Mouse (Mus musculus): Measurements from ENCODE around the gene Tmem231.

Tmem231 gene

DNA sequence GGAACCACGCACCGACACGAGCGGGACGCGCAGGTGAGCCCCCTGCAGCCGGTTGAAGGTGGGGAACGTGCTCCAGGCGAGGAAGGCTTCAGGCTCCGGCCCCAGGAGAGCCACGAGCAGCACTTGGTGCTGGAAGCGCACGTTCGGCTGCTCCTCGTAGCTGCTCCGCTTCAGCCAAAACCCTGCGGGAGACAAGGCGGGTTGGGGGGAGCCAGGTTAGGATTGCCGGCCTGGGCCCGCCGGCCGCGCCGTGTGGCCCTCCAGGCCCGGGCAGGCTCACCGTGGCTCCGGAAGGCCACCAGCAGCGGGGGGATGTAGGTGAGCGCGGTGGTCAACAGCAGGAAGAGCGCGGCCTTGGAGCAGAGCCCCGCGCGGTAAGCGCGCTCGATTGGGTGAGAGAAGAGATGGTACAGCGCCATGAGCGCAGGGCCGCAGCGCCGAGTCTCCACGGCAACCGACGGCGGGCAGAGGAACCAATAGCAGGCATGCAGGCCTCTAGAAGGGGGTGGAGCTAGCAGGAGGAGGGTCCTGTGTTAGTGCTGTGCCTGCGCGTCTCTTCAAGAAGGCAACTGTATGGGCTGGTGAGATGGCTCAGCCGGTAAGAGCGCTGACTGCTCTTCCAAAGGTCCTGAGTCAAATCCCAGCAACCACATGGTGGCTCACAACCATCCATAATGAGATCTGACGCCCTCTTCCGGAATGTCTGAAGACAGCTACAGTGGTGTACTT lies at the start of gene Tmem231:
TSS of gene Tmem231 (minus strand) at position 534 of the 729 bp plus-strand sequence.
- DNase-seq (ENCODE audit: low spot score in 2 of 2): peak; percentile 79 to 87

DNA sequence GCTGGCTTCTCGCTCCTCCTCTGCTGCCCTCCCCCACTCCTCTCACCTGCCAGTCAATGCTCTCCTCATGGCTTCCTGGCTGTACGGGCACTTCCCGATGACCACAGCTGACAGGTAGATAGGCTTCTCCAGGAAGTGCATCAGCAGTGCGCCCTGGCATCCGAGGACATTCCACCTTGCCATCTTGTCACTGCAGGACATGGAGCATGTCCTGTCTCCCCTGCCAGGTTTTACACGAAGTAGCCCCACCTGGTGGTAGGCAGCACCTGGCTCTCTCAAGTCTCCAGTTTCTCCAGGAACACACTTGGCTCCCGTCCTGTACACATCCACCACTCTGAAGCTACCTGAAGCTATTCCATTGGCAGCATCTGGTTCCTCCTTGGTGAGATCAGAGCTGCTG lies 48.4 kb upstream of the Tmem231 start:
- DNase-seq (ENCODE audit: low spot score in 2 of 2): no peak

DNA sequence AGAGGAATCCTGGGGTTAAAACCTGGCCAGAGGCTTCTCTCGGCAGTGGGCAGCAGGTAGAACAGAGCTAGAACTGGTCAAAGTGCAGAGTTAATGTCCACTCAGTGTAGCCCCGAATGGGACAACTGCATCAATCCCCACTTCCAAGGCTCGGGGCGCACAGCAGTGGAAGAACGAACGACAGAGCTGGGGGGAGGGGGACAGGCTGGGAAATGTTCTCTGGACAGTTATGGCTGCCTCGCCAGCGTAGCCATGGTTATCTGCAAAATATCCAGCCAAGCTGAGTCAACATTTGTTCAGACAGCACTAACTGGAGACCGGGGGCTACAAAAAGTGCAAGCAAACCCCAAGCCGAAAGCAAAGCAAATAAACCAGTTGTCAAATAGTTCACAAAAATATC lies 44.5 kb upstream of the Tmem231 start:
- DNase-seq (ENCODE audit: low spot score in 2 of 2): no peak

DNA sequence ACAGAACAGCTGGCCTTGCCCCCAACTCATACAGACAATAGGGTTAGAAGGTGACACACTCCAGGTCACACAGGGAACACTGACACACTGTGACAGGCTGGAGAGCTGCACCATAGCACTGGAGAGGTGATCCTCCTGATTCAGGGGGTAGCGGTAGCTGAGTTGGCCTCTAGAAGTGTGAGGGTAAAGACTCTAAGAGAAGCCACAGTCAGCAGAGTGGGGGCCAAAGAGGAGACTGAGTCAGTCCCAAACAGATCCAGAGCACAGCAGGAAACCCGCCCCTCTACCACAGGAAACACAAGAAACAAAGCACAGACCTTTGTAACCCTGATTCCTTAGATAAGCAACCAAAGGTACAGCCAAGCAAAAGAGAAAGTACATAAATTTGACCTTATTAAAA lies 42.6 kb upstream of the Tmem231 start:
- DNase-seq (ENCODE audit: low spot score in 2 of 2): no peak

DNA sequence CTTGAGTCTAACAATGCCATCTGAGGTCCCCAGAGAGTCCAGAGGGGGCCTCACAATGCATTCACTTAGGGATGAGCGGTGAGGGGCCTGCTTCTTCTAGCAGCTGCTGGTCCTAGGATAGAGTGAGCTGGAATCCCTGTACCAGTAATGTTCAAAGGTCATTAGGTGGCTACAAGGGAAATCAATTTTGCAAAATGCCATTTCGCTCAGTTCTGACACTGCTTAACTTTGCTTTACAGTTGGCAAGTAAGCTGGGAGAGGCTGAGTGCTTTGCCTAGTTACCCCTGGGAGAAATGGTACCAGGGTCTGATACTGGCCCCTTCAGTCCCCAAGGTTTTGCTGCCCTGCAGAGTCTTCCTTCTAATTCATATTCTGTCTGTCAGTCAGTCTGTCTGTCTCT lies 42.0 kb upstream of the Tmem231 start:
- DNase-seq (ENCODE audit: low spot score in 2 of 2): no peak

DNA sequence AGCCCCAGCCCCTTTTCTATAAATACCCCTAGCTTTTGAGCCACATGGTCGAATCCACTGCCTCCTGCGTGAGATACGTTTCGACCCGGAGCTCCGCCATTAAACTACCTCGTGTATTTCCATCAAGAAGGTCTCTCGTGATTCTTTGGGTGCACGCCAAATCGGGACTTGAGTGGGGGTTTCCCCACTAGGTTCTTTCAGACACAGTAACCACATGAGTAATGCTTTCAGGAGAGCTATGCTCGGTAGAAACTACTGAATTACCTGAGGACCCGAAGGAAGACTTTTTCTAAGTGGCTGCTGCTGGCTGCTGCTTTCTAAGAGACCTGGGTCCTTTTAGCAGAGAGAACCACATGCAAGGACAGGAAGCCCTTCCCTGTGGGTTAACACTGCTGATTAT lies 40.5 kb upstream of the Tmem231 start:
- DNase-seq (ENCODE audit: low spot score in 2 of 2): no peak

DNA sequence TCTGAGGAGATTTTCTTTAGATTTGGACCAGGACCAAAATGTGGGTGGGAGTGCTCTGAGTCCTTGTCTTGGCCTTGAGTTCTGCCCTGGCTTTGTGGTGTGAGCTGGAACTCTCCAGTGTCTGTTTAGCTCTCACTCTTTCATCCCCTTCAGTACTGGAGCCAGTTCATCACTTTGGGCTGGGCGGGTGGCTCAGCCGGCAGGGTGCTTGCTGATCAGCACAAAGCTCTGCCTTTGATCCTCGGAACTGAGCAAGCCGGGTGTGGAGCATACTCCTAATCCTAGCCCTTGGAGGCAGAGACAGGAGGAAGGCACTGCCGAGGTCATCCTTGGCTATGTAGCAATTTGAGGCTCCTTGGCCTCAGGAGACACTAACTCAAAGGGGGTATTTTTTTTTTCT lies 35.3 kb upstream of the Tmem231 start:
- no peak for DNase-seq (ENCODE audit: low spot score in 2 of 2)

DNA sequence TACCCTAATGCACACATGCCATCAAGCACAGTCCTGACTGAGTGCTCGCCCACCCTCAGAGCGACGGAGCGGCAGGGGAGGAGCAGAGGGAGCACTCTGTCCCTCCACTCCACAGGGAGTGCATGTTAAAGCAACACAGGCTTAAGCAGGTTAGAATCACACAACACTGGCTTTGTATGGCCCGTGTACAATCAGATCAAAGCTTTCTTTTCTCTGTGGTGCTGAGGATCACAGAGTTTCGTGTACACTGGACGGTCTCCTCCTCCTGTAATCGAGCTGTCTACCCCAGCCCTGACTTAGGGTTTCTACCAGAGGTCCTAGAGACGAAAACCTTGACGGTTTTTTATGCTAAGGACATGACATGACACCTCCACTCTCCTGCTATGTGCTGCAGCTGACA lies 34.9 kb upstream of the Tmem231 start:
- DNase-seq (ENCODE audit: low spot score in 2 of 2): no peak

DNA sequence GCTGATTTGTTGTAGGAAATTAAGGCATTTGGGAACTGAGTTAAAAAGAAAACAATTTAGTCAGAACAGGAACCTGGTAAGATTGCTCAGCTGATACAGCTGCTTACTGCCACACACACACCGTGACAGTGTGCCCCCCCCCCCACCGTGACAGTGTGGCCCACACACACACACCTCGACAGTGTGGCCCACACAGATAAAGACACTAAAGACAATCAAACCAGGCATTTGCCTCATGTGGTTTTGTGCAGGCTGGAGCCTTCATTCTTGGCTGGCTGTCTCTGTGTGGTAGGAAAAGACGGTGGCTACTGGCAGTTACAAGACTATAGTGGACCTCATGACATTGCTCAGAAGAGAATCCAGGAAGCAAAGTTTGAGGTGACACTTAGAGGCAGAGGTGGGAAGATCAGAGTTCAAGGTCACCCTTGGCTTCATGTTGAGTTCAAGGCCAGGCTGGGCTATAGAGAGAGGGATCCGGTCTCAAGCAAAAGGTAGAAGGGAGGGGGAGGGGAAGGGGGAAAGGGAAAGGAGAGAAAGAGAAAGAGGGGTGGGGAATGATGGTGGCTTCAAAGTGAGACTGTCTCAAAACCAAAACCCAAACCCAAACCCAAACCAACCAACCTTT lies 33.7 kb upstream of the Tmem231 start:
- no peak for DNase-seq (ENCODE audit: low spot score in 2 of 2)

DNA sequence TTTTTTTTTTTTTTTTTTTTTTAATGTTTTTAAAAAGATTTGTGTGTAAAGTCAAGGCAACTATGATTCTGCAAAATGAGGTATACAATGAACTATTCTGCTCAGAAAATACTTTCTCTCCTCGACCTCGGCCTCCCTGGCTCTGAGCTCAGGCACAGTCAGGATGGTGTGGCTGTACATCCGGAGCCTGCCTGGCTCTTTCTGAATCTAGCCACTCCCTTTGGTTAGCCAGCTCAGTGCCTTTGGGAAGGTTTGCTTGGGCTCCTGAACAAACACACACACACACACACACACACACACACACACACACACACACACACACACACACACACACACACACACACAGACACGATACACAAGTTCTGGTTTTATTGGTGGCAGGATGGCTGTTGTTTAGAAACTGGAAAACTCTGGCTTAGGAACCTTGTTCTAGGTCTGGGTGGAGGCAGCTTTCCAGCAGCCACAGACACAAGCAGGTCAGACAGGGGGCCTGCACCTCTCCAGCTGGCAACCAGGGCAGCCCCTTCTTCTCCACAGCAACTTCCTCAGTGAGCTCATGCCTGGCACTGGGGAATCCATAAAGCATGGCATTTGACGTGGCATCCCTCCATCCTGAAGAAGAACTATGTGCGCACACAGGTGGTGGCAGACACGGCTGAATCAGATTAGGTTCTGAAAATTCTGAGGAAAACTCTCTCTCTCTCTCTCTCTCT lies 31.3 kb upstream of the Tmem231 start:
- DNase-seq (ENCODE audit: low spot score in 2 of 2): no peak

DNA sequence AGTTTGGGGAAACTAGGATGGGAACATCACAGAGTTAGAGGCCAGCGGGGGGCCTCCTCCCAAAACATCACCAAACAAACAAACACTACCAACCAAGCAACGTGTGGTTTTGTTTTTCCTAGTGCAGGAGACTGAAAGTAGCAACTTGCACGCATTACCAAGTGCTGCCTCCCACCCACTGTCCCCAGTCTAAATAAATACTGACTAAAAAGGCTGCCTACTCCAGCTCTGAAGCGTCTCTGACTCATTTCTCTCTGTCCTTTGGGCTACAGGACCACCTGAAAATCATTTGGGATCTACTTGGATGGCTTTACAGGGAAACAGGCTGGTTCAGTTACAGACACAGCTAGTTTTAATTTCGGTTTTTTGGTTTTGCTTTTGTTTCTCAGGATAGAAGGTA lies 30.7 kb upstream of the Tmem231 start:
- no peak for DNase-seq (ENCODE audit: low spot score in 2 of 2)

DNA sequence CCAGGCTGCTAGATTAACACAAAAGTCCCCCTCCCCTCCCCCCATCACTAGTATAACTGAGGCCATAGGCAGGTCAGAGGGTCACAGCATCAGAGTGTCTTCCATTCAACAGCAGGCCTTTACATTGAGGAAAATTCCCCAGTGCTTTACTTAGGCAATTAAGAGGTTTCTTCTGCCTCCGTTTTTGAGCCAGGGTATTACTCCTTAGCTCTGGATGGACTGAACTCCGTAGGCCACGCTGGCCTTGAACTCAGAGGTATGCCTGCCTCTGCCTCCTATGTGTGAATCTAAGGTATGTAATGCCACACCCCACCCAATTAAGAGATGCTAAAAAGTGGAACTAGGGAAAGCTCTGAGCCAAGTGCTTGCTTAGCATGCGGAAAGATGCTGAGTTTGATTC lies 29.9 kb upstream of the Tmem231 start:
- no peak for DNase-seq (ENCODE audit: low spot score in 2 of 2)

DNA sequence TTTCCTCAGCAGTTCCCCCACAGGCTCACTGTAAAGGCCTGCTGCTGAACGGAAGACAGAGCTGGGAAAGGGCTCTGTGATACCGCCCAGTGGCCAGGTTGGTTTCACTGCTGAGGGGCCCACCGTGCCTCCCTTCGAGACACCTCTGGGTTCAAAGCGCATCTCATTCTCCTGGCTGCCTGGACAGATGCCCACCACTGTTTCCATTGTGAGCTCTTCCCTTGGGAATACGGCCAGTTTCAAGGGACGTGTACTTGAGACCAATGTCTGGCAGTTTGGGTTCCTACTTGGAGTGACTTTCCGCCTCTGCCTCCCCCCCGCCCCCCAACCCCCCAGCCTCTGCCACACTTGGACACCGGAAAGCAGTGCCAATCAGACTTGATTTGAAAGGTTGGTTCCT lies 29.4 kb upstream of the Tmem231 start:
- no peak for DNase-seq (ENCODE audit: low spot score in 2 of 2)

DNA sequence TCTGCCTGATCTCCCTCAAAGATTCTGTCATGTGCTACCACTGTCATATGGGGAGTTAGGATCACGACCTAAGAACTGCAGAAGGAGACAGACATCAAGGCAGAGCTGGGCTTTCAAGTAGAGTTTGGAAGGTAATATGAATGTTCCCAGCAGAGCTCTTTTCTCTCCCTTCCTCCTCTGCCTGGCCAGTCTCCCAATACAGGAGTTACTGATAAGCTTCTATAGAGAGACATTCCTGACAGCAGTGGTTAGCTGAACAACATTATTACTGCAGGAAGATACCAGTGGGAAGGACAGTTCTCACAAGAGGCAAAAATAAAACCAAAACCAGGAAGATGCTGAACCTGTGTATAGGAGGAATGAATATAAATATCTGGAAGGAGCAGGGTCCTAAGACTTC lies 28.9 kb upstream of the Tmem231 start:
- no peak for DNase-seq (ENCODE audit: low spot score in 2 of 2)

DNA sequence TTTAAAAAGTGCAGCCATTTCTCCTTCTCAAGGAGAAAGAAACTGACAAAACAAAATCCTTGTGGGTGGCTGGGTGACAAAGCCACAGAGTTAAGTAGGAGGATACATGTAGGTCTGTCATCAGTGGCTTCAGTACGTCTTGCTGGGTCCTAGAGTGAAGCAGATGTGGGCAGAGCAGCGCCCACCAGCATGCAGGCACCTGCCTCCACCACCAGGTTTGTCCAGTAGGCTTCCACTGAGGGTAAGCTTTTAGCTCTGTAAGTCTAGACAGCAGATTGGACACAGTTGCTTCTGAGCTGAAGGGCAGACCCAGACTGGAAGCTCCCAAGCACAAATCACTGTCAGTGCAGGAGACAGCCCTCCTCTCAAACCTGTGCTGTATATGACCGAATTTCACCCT lies 27.6 kb upstream of the Tmem231 start:
- DNase-seq (ENCODE audit: low spot score in 2 of 2): no peak

DNA sequence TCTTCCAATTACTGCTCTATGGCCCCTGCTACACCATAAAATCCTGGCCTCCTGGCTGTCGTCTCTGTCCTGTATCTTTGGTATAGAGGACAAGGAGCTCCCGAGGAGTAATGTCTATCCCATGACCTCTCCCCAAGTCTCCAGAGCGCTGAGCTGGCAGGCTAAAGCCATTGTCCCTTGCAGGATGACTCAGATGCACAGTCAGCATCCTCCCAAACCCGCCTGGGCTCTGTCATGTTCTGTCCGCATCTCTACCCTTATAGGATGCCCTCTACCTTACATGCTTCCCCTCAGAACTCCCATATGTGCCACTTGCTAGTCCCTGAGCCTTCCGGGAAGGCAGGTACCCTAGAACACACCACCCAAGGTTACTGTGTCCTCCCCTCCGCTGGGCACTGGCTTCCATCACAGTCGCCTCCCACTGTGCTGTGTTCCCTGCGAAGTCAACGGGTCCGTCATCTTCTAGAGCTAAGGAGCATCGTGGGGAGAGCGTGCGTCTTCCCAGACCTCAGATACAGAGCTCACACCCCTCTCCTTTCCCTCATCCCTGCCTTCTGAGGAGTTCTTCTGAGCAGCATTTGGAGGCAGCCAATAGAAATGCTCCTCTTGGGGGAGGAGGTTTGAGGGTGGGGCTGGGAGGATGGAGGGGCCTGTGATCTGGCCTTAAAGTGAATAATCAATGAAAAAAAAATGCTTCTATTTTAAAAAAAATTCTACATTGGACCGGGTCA lies 27.1 kb upstream of the Tmem231 start:
- DNase-seq (ENCODE audit: low spot score in 2 of 2): no peak

DNA sequence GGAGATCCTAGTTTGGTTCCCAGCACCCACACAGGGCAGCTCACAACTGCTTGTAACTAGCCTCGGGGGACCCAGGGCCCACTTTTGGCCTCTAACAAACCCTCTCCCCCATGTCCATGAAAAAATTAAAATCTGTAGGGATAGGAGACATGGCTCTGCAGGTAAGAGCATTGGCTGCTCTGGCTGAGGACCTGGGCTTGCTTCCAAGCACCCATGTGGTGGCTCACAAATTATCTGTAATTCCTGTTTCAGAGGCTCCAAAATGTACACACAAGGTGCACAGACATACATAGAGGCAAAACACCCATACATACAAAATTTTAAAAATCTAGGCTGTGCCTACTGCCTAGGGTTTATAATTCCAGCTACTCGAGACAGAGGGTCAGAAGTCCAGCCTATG lies 23.6 kb upstream of the Tmem231 start:
- no peak for DNase-seq (ENCODE audit: low spot score in 2 of 2)

DNA sequence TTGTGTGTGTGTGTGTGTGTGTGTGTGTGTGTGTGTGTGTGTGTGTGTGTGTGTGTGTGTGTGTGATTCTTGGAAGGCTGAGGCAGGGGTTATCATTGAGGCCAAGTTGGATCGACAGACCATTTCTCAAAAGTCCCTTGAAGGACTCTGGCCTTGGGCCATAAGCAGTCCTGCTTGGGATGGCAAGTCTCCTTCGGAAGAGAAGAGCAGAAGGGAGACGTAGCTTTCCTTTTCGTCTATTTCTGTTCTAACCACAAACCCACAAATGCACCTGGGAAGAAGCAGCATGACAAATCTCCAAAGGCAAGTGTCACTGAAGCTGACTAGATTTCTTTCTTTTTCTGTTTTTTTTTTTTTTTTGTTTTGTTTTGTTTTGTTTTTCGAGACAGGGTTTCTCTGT lies 22.2 kb upstream of the Tmem231 start:
- no peak for DNase-seq (ENCODE audit: low spot score in 2 of 2)

DNA sequence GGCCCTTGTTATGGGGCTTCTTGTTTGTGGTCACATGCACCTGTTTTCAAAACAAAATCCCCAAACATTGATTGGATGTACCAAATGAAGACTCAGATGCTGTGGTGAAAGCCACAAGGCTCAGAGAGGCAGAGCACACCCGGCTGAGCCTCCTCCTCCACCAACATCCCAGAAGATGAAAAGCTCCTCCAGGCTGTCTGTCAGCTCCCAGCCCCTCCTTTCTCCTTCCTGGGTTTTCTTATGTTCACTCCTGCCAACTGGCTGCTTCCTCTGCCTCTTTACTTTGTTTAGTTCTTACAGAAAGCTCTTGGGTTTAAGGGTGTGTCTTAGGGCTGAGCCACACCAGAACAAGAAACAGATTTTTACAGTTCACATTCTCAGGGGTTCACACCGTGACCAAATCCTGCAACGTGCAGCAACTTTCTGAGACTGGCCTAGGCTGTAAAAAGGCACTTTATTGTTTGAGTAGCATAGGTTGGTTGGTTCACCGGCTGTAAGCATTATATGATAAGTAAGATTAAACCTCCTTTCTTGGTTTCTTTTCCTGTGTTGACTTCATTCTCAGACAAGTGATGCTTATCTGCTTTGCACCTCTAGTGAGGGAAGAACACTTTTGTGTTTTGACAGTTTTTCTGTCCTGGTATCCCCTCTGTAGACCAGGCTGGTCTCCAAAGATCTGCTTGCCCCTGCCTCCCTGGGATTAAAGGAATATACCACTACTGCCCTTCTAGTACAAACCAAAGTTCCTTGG lies 21.3 kb upstream of the Tmem231 start:
- DNase-seq (ENCODE audit: low spot score in 2 of 2): peak in 1 of 2 experiments; percentile 18

DNA sequence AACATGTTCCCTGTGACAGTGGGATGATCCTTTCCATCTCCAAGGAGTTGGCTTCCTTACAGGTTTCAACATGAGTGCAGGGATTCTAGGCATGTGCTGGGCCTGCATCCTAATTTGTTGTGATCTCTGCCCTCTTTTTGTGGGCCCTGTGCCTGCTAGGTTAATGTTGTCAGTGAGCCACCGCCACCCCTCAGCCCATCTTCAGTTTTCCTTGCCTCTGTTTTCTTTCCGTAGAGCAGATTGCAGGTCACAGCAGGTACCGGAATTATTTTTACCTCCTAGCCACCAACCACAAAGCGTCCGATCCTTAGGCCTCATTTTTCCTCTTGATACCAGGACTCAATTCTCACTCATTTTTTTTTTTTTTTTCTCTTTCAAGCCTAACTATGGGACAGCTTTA lies 18.3 kb upstream of the Tmem231 start:
- no peak for DNase-seq (ENCODE audit: low spot score in 2 of 2)

DNA sequence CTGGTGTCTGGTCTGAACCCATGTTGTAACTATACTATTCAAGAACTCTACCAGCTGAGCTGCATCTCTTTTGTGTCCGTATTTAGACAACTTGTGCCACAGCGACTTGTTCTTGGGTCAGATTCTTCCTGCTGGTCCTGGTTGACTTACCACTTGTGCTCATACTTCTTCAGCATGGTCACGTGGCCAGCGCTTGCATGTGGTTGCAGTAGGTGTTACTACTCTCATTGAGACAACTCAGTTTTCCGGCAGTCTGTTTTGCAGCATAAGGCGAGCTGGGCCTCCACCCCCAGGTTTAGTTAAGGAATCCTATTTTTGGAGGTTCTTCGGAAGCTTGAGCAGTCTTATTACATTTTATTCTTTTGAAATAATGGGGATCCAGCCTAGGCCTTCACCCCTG lies 17.6 kb upstream of the Tmem231 start:
- DNase-seq (ENCODE audit: low spot score in 2 of 2): no peak

DNA sequence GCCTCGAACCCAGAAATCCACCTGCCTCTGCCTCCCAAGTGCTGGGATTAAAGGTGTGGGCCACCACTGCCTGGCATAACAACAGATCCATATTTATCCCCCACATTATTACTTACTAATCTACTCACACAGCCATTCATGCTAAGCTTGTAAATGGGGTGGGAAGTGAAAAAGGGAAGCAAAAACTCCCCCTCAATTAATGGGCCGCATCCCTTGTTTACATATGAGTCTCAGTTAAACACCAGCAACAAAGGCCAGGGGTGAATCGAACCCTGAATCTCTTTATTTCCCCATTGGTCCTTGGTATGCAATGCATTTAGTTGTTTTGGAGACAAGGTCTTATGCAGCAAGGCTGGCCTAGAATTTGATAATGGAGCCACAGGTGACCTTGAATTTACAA lies 17.2 kb upstream of the Tmem231 start:
- DNase-seq (ENCODE audit: low spot score in 2 of 2): no peak

All from urinary bladder, postnatal 36 days (tissue).